Mouse (Mus musculus): Measurements from ENCODE around the gene Ndrg4.

DNA sequence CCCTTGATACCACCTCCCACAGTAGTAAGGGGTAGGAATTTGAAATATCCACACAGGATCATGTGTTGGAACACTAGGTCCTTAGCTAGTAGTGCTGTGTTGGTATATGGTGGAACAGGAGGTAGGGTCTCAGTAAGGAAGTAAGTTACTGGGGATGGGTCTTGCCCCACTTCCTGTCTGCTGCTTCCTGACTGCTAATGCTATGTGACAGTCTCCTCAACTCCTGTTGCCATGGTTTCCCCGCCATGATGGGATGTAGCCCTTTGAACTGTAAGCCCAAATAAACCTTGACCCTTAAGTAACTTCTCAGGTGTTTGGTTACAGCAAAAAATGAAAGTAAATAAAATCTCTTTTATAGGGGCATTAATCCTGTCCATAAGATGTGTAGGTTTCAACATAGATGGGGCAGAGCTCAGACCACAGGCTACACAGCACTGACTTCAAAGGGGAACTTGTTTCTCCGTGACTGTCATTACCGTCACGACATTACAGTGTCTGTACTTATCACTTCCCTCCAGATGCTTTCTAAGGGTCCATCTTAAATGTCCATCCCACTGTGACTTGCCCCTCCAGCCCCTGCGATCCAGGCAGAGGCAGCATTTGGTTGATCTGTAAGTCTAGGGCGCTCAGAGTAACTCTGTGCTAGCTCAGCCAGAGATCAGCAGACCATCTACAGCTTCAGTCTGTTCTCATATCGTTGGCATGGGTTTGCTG is 13.7 kb upstream of the Ndrg4 start:
- no peak for TF ChIP-seq TCF12 (IDR thresholded peaks at IDR 0.05; ENCODE audit: insufficient read depth, poor library complexity, severe bottlenecking)
- no peak for TF ChIP-seq POLR2A (IDR thresholded peaks at IDR 0.05; ENCODE audit: insufficient read length, low read depth)
- no peak for TF ChIP-seq E2F4 (IDR thresholded peaks at IDR 0.05; ENCODE audit: insufficient read depth)
- no peak for TF ChIP-seq MYOG (IDR thresholded peaks at IDR 0.05; ENCODE audit: control insufficient read depth in 1 of 3, insufficient read depth in 1 of 3, insufficient read length in 2 of 3, low read depth in 2 of 3)
- no peak for TF ChIP-seq CEBPB (IDR thresholded peaks at IDR 0.05; ENCODE audit: insufficient read depth, poor library complexity, severe bottlenecking)
- TF ChIP-seq POLR2AphosphoS2 (IDR thresholded peaks at IDR 0.05; ENCODE audit: insufficient read length, low read depth): no peak
- TF ChIP-seq USF1 (IDR thresholded peaks at IDR 0.05; ENCODE audit: low read depth): no peak
- no peak for TF ChIP-seq MAX (IDR thresholded peaks at IDR 0.05; ENCODE audit: low read depth)
- no peak for TF ChIP-seq TCF3 (IDR thresholded peaks at IDR 0.05; ENCODE audit: insufficient read length, low read depth)
- TF ChIP-seq MYOD1 (IDR thresholded peaks at IDR 0.05; ENCODE audit: control insufficient read depth in 1 of 3, insufficient read length in 2 of 3, low read depth in 2 of 3): no peak
- TF ChIP-seq SRF (IDR thresholded peaks at IDR 0.05; ENCODE audit: control insufficient read depth, insufficient read length, low read depth): no peak

Measured in myocyte (in vitro differentiated cells).